Mouse (Mus musculus) T-helper 2 cell (primary cell): ENCODE measurements around the gene Ybx3.

Source experiments
- in situ Hi-C: fragments of 300-600 bp; cut with MboI, MseI; formaldehyde crosslinking; loops from one replicate; pipeline ENCODE4 v1.15.1; 2025; ENCODE audit warnings: high pct_unique_total_duplicates

The Ybx3 gene

DNA sequence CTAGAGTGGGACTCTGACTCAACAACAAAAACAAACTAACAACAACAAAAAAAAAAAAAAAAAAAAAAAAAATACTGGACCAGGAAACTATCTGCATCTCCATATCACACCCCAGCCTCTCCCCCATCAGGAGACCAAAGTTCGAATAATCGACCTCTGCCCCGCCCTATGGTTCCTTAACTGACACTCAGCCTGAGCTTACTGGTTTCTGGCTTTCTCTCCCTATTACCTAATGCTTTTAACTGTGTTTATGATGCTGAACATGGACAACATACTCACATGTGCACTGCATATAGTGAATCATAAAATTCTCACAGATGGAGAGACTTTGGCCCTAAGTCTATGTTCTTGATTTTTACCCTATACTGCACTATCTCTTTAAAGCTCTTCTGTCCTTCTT, 49.0 kb downstream of the Ybx3 start:
- in situ Hi-C loops, result no loop called here

DNA sequence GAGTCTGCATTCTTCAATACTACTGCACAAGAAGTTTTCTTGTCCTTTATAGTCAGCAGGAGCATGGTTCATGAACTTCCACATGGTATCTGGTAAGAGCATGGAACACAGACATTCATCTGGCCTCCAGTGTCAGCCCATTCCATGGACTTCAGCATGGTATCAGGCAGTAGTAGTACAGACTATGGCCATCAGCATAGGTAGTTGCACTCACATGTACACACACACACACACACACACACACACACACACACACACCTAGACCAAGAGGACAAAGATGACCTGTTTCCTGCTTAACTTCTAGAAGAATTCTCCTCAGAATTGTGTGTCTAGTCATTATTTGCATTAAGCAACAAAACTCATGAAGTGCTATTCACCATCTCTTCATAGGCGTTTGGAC, 49.5 kb downstream of the Ybx3 start:
- in situ Hi-C loops, result no loop called here

DNA sequence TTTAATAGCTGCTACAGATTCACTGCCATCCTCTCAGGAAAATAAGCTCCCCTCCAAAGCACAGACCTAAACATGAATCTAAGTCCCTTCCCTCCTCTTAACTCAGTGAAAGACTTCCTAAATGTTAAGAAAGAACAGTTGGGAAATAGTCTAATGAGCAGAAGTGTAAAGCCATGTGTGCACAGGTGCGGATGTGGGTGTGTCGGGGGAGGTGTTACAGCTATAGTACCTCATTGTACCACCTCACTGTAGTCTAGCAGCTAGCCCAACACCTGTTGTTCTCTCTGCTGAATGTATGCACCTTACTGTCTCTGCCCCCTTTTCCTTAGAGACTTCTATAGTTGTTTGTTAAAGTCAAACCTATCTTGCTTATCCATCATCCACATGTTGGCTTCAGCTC, 61.2 kb downstream of the Ybx3 start:
- in situ Hi-C loops, result no loop called here

DNA sequence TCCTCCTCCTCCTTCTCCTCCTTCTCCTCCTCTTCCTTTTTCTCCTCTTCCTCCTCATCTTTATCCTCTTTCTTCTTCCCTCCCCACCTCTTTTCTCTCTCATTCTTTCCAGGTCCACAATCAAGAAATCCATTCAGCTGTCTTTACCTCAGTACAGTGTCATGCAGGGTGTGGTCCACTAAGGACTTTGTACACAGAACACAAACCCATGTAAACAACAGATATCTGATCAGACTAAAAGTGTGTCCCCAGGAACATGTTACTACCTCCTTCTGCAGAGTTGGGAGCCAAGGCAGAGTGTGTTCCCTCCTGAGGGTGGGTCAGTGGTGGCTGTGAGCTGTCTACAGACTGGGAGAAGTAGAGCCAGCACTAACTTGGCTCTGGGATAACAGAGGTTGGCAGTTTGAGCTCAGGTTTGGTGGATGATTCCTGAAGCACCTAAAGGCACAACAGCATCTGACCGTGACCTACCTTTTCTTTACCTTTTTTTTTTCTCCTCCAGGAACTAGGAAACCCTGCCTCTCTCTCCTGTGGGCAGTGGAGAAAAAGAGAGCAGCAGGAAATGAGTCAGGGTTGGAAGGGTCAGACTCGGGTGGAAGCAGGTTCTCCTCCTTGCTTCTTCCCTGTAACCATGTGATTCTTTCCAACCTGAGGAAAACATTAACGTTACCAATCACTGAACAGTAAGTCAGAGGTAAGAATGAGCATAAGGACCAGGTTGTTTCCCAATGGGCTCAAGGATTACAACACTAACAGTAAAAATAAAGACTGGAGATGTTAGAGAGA, 66.2 kb downstream of the Ybx3 start:
- in situ Hi-C loops, result no loop called here

DNA sequence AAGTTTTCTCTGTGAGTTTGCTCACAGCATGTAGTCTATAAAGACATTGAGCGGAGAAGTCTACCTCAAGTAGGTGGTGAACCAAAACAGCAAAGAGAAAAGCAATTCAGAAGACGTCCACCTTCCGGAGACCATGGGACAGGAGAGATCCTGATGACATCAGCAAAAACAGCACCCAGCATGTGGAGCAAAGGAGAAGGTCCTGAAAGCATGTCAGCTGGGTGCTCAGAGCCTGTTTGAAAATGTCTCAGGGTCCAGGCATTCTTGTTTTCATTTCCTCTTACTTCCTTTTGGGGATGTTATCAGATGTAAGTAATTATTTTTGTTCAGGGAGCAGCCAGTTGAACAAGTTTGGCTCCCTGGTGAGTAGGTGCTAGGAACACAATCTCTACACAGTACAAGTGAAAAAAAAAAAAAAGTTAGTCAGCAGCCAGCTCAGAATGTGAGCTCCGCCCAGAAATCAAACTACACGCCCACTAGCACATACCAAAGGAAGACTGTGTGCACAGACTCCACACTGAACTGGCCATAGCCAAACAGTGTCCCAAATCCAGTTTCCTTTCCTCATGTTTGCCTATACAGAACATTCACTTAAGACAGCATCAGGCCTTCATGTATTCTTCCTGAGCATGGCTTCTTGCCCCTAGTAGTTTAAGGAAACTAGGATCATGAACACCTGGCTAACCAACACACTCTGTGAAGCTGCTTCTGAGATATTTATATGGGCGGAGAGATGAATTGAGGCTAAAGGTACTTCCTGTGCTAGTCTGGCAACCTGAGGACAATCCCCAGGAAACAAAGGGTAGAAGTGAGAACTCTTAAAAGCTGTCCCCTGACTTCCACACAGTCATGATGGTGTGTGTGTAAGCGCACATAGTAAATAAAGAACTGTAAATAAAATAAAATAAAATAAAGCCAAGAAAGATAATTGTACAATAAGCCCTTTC, 71.8 kb downstream of the Ybx3 start:
- in situ Hi-C loops, result no loop called here
